Mouse (Mus musculus): ENCODE measurements at regions not wholly inside any gene's neighbourhood (a gene's known extent, or its start where the extent isn't known, plus 50 kb on each side); places are given as distances from the start of the nearest gene placed in this dataset.
A peak's percentile ranks its signal among the peaks of the same experiment; 100 is the strongest.

- no peak for DNase-seq
Observed at GRCm38 (mm10) chr6:43914741-43915140, 248.7 kb upstream of the Tpk1 start.

- DNase-seq, result no peak
Observed at GRCm38 (mm10) chr6:43885992-43886391, 219.9 kb upstream of the Tpk1 start.

GRCm38 (mm10) chr6:43876711-43877110 lies 210.6 kb upstream of the Tpk1 start:
- DNase-seq, result no peak

GRCm38 (mm10) chr6:43859406-43859805 lies 193.3 kb upstream of the Tpk1 start:
- peak; percentile 3 for DNase-seq

DNA sequence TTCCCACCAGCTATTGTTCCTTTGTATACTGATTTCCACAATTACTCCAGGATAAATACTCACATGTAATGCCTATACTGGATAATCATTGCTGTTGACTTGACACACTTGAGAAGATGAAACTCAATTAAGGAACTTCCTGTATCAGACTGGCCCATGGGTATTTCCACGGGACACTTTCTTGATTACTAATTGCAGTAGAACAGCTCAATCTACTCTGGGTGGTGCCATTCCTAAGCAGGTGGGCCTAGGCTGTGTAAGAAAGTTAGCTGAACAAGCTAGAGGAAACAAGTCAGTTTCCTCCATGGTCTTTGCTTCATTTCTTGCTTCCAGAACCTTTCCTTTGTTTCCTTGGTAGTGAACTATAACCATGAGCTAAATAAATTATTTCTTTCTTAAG lies 191.0 kb upstream of the Tpk1 start:
- no peak for DNase-seq

GRCm38 (mm10) chr6:43853461-43853860 lies 187.4 kb upstream of the Tpk1 start:
- DNase-seq, result no peak

GRCm38 (mm10) chr6:43851306-43851705 lies 185.2 kb upstream of the Tpk1 start:
- DNase-seq, result no peak

- DNase-seq, result no peak
Observed at GRCm38 (mm10) chr6:43838960-43839359, 172.9 kb upstream of the Tpk1 start.

DNA sequence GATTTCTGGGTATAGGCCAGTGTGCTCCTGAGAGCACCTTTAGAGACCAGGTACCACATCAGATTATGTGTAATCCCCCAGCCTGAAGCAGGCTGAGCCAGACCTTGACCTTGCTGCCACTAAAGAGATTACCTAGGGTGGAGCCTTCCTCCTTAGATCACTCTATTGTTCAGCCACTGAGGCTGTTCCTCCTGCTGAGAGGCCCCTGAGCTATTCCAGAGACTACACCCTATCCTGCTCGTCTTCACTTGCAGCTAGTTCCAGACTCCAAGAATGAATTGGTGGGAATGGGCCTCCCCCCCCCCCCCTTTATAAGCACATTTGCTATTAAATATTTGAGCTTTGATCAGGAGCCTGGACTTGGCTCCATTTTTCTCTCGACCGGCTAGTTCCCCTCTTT lies 163.8 kb upstream of the Tpk1 start:
- no peak for DNase-seq

Measured in layer of hippocampus, adult 9-11 months (tissue).